Mouse (Mus musculus) G1E (cell line): ENCODE results near the gene Myh9.

Experiments
- CTCF ChIP-seq: IDR thresholded peaks from 2 replicates; pipeline ENCODE4 v1.5.1; 2012; ENCODE audit warnings: low read depth, low read length, inconsistent platforms, mixed read lengths
- TAL1 ChIP-seq: conservative IDR thresholded peaks from 2 replicates; pipeline ENCODE4 v1.6.1; 2012; ENCODE audit warnings: low read depth, low read length, inconsistent platforms, mixed read lengths

DNA sequence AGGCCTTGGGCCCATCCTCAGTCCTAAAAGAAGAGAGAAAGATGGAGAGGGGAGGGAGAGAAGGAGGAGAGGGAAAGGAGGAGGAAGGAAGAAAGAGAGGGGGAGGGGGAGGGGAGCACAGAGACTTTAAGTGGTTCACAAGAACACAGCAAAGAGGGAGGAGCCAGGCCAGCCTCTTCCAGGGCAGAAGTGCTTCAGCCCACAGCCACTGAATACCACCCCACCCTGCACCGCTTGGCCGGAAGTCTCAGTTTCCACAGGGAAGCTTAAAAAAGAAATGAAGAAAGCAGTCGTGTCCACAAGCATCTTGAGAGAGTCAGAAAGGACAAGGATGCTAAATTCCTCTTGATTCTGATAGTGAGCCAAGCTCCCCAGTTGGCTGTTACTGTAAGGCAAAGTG lies 9.2 kb upstream of the Myh9 start:
- TF ChIP-seq CTCF = no peak
- TF ChIP-seq TAL1 = no peak
